Mouse (Mus musculus) megakaryocyte progenitor cell, adult 5-6 weeks (primary cell): Measurements from ENCODE around the gene Fkbpl. TPM values are rescaled to one million over a fixed set of nuclear protein-coding genes. Genes with fewer than 3 reads are reported as not detected.

Source experiments
- ATAC-seq: replicated peaks from 2 replicates; pipeline ENCODE4 v1.8.0; 2016; ENCODE audit warnings: mild to moderate bottlenecking, moderate TSS enrichment, inconsistent platforms; ENCODE audit not compliant: poor library complexity
- total RNA-seq, 2 experiments: library from RNA; stranded (forward) in 1 of 2; stranded (reverse) in 1 of 2; fragments of 157-497, 149-512 nt in 1 of 2; fragments of 200-1000 nt in 1 of 2; gene quantifications; 2 replicates each; pipeline versions ENCODE4 v1.2.3 to v1.2.4; 2015 to 2017

The Fkbpl gene
- total RNA-seq, 2 experiments from 2014 or later: 4.1 to 17.7 TPM

GRCm38 (mm10) chr17:34646906-34647787 is 2.6 kb downstream of the Fkbpl start, which contains the start of gene Atf6b:
TSS of gene Atf6b (plus strand) at chr17:34647146.
- peak; percentile 84 for ATAC-seq

- ATAC-seq: no peak
Measured at GRCm38 (mm10) chr17:34648141-34648890, 3.8 kb downstream of the Fkbpl start.

GRCm38 (mm10) chr17:34649106-34649864 is 4.7 kb downstream of the Fkbpl start:
- ATAC-seq: no peak

GRCm38 (mm10) chr17:34650781-34651180 is 6.2 kb downstream of the Fkbpl start:
- ATAC-seq: no peak

GRCm38 (mm10) chr17:34651507-34652221 is 7.1 kb downstream of the Fkbpl start:
- 0 out of 2 replicates have a peak, but pooled peaks have one; percentile 15 for ATAC-seq

GRCm38 (mm10) chr17:34652546-34652945 is 8.0 kb downstream of the Fkbpl start:
- ATAC-seq: no peak

GRCm38 (mm10) chr17:34652985-34653384 is 8.4 kb downstream of the Fkbpl start:
- ATAC-seq: no peak

- ATAC-seq: peak; percentile 59
Measured at GRCm38 (mm10) chr17:34653746-34654285, 9.3 kb downstream of the Fkbpl start.

GRCm38 (mm10) chr17:34654392-34654791 is 9.8 kb downstream of the Fkbpl start:
- ATAC-seq: no peak

GRCm38 (mm10) chr17:34655160-34655559 is 10.6 kb downstream of the Fkbpl start:
- no peak for ATAC-seq

GRCm38 (mm10) chr17:34655581-34655991 is 11.0 kb downstream of the Fkbpl start:
- no peak for ATAC-seq

GRCm38 (mm10) chr17:34656666-34657065 is 12.1 kb downstream of the Fkbpl start:
- ATAC-seq: no peak

- no peak for ATAC-seq
Measured at GRCm38 (mm10) chr17:34657271-34657670, 12.7 kb downstream of the Fkbpl start.

- ATAC-seq: no peak
Measured at GRCm38 (mm10) chr17:34658145-34658544, 13.6 kb downstream of the Fkbpl start.

GRCm38 (mm10) chr17:34658591-34658990 is 14.0 kb downstream of the Fkbpl start:
- ATAC-seq: no peak

- ATAC-seq: 0 out of 2 replicates have a peak, but pooled peaks have one; percentile 34
Measured at GRCm38 (mm10) chr17:34659181-34659896, 14.8 kb downstream of the Fkbpl start.

- ATAC-seq: no peak
Measured at GRCm38 (mm10) chr17:34659897-34660214, 15.3 kb downstream of the Fkbpl start.

GRCm38 (mm10) chr17:34660259-34660820 is 15.8 kb downstream of the Fkbpl start:
- ATAC-seq: no peak

GRCm38 (mm10) chr17:34661121-34661591 is 16.6 kb downstream of the Fkbpl start:
- no peak for ATAC-seq
